Mouse (Mus musculus): ENCODE results near the gene Fdxr. TPM values are rescaled to one million over a fixed set of nuclear protein-coding genes. Genes with fewer than 3 reads are reported as not detected.
A peak's percentile ranks its signal among the peaks of the same experiment; 100 is the strongest.

Gene Fdxr
- total RNA-seq, 2 experiments from 2014 or later = 9.1 to 19.1 TPM

GRCm38 (mm10) chr11:115270148-115270861 lies 6.5 kb downstream of the Fdxr start:
- ATAC-seq (replicated peaks; ENCODE audit: poor library complexity) = peak; percentile 76

- ATAC-seq (replicated peaks; ENCODE audit: poor library complexity) = no peak
Measured at GRCm38 (mm10) chr11:115269330-115270066, 7.4 kb downstream of the Fdxr start.

- no peak for ATAC-seq (replicated peaks; ENCODE audit: poor library complexity)
Measured at GRCm38 (mm10) chr11:115267958-115268357, 8.9 kb downstream of the Fdxr start.

- no peak for ATAC-seq (replicated peaks; ENCODE audit: poor library complexity)
Measured at GRCm38 (mm10) chr11:115267061-115267883, 9.6 kb downstream of the Fdxr start, which contains the start of gene Grin2c. Gene Grin2c, minus strand, starts transcription at chr11:115267243.

- no peak for ATAC-seq (replicated peaks; ENCODE audit: poor library complexity)
Measured at GRCm38 (mm10) chr11:115266400-115266778, 10.5 kb downstream of the Fdxr start.

GRCm38 (mm10) chr11:115265771-115266399 lies 11.0 kb downstream of the Fdxr start:
- ATAC-seq (replicated peaks; ENCODE audit: poor library complexity) = 0 out of 2 replicates have a peak, but pooled peaks have one; percentile 7

- peak; percentile 53; the same call in 1 of the 2 replicates for ATAC-seq (replicated peaks; ENCODE audit: poor library complexity)
Measured at GRCm38 (mm10) chr11:115264862-115265668, 11.8 kb downstream of the Fdxr start.

GRCm38 (mm10) chr11:115264136-115264861 lies 12.6 kb downstream of the Fdxr start:
- ATAC-seq (replicated peaks; ENCODE audit: poor library complexity) = no peak

GRCm38 (mm10) chr11:115262954-115263353 lies 13.9 kb downstream of the Fdxr start:
- ATAC-seq (replicated peaks; ENCODE audit: poor library complexity) = no peak

GRCm38 (mm10) chr11:115259134-115259533 lies 17.7 kb downstream of the Fdxr start:
- no peak for ATAC-seq (replicated peaks; ENCODE audit: poor library complexity)

GRCm38 (mm10) chr11:115257775-115258510 lies 18.9 kb downstream of the Fdxr start:
- ATAC-seq (replicated peaks; ENCODE audit: poor library complexity) = peak; percentile 71

GRCm38 (mm10) chr11:115251258-115251657 lies 25.6 kb downstream of the Fdxr start:
- ATAC-seq (replicated peaks; ENCODE audit: poor library complexity) = no peak

GRCm38 (mm10) chr11:115250405-115251090 lies 26.3 kb downstream of the Fdxr start:
- ATAC-seq (replicated peaks; ENCODE audit: poor library complexity) = no peak

GRCm38 (mm10) chr11:115249721-115250404 lies 27.0 kb downstream of the Fdxr start:
- no peak for ATAC-seq (replicated peaks; ENCODE audit: poor library complexity)

GRCm38 (mm10) chr11:115247945-115248344 lies 28.9 kb downstream of the Fdxr start:
- no peak for ATAC-seq (replicated peaks; ENCODE audit: poor library complexity)

GRCm38 (mm10) chr11:115247240-115247639 lies 29.6 kb downstream of the Fdxr start:
- no peak for ATAC-seq (replicated peaks; ENCODE audit: poor library complexity)

- peak; percentile 27; the same call in 1 of the 2 replicates for ATAC-seq (replicated peaks; ENCODE audit: poor library complexity)
Measured at GRCm38 (mm10) chr11:115246386-115246785, 30.5 kb downstream of the Fdxr start.

Measured in megakaryocyte progenitor cell, adult 5-6 weeks (primary cell).